Mouse (Mus musculus) heart, postnatal 4 days (tissue): ENCODE results near the gene Mfap1b. TPM values are rescaled to one million over a fixed set of nuclear protein-coding genes. Genes with fewer than 3 reads are reported as not detected.
A peak's percentile ranks its signal among the peaks of the same experiment; 100 is the strongest.
"Not testable (repeated sequence)": the region's sequence is repeated elsewhere in the genome, so short reads cannot be mapped to it uniquely, and the experiment has no call there.

Experiments
- DNase-seq: peaks from one replicate; pipeline ENCODE4 v3.0.0; 2021
- total RNA-seq, 2 experiments: library from RNA; stranded (reverse); gene quantifications; 2 replicates each; pipeline ENCODE4 v1.2.3; 2021

The Mfap1b gene
- total RNA-seq, 2 experiments from 2014 or later: 21.6 to 24.5 TPM

DNA sequence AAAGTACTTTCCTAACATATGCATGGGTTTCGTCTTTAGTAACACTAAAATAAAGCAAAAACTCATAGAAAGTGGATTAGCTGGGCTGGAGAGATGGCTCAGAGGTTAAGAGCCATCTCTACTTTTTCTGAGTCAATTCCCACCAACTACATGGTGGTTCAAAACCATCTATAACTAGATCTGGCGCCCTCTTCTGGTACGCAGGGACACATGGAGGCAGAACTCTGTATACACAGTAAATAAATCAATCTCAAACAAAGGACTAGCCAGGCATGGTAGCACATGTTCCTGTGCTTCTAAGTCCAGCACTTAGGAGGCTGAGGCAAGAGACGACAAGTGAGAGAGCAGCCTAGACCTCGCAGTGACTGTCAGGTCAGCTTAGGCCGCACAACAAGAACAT is 4.9 kb downstream of the Mfap1b start:
- DNase-seq: not testable (repeated sequence)

DNA sequence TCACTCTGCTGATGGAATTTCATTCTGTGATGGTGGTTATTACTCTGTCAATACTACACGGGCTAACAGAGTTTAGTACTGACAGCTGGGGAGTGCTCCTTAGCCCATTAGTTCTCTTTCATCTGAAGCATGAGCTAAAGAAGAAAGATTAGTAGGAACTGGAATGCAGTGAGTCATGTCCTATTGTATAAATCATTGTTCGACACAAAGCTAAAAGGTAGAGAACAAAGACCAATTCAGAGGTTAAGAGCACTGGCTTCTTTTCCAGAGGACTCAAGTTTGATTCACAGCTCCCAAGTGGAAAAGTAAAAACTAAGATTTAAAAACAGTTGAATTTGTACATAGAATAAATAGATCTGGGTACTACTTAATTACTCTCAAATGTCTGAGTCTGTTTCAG is 13.8 kb downstream of the Mfap1b start:
- DNase-seq: no peak

DNA sequence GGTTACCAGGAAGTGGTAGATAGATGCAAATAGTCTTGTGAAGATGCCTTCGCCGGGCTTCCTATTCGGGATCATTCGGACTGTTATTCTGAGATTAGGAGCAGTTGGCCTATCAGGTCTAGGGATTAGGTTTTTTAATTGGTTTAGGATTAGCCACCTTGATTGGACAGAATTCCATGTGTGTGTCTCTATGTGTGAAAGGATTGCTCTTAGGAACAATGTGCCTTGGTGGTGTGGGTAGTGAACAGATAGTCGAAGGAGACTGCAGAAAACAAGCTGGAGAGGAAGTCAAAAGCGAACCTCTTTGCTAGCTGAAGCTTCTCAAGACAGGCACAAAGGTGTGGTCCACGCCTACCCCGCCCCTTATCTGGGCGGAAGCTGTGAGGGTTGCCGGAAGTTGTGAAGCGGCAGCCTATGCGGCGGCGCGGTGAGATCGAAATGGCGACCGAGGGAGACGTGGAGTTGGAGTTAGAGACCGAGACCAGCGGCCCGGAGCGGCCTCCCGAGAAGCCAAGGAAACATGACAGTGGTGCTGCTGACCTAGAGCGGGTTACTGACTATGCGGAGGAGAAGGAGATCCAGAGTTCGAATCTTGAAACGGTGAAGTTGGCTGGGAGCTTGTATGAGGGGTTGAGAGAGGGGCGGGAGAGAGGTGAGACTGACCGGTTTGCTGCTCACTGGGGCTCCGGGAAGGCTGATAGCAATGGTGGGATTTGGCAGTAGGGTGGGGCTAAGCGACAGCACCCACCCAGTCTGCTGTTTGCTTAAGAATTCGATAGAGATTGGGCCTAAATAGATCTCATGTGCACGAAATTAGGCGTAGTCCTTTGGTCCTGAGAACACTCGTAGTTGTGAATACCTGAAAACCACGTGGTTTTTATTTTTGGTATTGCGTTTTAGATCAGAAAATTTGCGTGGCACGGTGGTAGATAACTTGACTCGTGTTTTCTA is 16.9 kb downstream of the Mfap1b start, which contains the start of gene Serinc4:
Gene Serinc4, minus strand, starts transcription at position 90 of the 951 bp plus-strand sequence.
- peak; percentile 85 for DNase-seq

DNA sequence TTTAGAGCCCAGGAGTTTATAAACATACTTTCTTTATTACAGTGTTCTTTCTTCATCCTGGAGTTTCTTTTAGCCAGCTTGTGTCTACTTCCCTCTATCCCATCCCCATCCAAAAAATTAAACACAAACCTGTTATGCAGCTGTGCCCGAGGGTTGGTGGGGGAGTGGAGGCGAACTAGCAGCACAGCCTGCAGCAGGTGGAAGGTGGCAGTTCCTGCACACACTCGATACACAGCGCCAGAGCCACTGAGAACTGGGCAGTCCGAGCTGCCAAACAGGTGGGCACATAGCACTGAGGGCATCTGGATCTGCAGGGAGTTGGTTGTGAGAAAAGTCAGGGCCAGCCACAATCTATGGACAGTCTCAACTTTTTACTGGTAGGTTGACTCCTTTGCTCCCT is 18.3 kb downstream of the Mfap1b start:
- no peak for DNase-seq

DNA sequence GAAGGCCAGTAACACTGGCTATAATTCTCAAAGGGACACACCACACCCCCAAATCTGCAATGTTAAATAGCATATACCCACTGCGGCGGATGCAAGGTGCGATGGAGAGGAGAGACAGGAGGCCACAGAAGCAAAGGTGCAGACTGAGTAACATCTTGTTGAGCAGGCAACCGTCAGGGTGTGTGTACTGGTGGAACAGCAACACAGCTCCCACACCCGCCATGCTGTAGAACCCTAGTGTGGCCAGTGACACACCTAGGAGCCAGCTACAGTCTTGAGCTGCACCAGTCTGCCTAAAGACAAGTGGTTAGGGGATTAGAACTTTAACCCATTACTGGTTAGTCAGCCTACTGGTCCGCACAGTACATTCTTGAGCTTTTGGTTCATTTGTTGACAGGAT is 19.9 kb downstream of the Mfap1b start:
- no peak for DNase-seq

DNA sequence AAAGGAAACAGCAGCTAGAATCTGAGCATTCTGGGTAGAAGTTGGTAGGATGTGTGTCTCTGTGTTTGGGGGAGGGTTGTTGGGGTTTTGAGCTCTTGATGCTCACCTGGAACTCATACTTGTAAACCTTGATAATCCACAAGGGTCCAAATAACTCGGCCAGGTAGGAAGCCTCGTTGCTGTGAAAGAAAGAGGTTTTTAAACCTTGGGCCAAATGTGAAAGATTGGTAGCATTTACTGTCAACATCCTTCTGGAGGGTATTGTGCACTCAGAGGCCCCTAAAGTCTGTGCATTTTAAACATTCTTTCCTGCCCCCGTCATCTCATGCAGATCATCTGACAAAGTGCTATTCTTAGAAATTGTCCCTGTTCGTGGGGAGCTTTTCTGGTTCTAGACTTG is 20.9 kb downstream of the Mfap1b start, which contains the start of gene Hypk:
Gene Hypk, plus strand, starts transcription at position 301 of the 400 bp plus-strand sequence.
- DNase-seq: no peak

DNA sequence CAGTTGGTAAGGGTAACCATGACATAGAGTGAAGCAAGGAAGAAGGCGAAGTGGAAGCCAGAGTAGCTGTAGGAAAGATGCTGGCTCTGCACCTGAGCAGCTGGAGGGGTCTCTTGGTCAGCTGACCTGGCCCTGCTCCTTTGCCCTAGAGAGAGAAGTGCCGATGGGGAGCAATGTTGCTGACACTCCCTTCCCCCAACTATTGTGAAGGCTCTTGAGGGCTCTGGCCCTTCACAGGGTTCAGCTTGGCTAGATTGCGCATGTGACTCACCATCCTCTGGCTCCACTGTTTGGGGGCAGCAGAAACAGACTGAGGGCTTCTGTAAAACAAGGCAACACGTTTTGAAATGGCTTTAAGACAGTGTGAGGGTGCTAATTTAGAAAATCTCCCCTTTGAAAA is 21.5 kb downstream of the Mfap1b start:
- no peak for DNase-seq

DNA sequence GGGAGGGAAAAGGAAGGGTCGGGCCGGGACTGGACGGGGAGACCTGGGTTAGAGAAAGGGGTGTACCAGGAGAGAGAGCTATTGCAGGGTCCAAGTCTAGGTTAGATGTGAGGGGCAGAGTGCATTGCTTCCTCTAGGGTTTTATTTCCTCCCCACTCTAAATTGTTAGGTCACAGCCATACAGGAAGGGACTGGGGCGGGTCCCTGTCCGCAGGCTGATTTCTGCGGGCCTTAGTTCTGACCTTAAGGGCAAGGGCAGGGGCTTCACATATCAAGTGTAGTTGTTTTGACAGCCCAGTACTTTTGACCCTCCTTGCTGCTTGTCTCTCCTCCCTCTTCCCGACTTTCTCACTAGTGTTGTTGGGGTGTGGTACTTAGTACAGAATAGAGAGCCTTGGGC is 23.8 kb downstream of the Mfap1b start:
- peak; percentile 31 for DNase-seq

DNA sequence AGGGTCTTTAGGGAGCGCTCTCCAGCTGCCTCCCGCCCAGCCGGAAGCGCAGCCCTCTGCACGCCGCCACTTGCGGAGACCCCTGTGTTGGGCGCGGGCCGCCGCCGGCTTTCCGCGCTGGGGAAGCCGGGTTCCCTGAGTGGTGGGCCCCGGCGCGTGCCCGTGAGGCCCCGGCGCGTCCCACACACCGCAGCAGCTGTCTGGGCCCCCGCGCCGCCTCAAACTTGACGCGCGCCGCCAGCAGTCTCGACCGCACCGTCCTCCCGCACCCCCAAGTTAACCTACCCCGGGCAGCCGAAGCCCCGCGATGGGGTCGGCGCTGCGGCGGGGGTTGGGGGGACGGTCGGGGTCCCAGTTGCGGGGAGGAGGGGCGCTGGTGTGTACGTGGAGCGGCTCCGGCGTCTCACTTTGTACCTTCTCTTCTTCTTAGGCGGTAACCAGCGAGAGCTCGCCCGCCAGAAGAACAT is 24.3 kb downstream of the Mfap1b start:
- no peak for DNase-seq

DNA sequence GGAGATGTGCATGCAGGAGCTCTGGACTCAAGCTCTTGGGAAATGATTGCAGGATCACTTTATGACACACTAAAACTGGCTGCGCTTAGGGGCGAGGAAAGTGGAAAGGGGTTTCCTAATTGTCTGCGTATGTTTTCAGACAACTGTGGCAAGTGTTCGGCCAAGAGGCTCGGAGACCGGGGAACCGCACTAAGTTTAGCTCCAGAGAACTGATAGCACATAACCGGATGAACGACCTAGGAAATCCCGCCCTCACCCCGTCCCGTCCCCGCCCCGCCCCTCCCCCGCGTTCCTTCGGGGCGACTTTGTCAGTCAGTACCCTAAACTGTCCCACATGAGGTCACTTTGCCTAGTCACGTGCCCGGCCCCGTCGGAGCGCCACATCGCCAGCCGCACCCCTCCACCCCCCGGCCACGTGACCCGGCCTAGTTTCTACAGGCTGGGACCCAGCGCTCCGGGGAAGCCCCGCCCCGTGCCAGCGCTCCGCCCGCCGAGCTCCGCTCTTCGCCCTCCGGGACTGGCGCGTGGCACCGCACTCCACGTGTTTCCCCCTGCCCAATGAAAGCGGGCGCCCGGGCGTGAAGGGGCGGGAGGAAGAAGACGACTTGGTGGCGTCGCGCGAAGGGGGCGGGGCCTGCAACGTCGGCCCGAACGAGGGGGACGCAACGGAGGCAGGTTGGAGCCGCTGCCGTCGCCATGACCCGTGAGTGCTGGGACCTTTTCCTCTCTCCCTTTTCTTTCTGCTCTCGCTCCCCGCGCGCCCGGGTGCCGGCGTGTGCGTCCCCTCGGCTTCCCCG is 24.9 kb downstream of the Mfap1b start, which contains the start of gene Serf2:
Gene Serf2, plus strand, starts transcription at position 457 of the 797 bp plus-strand sequence.
- peak; percentile 100 for DNase-seq

DNA sequence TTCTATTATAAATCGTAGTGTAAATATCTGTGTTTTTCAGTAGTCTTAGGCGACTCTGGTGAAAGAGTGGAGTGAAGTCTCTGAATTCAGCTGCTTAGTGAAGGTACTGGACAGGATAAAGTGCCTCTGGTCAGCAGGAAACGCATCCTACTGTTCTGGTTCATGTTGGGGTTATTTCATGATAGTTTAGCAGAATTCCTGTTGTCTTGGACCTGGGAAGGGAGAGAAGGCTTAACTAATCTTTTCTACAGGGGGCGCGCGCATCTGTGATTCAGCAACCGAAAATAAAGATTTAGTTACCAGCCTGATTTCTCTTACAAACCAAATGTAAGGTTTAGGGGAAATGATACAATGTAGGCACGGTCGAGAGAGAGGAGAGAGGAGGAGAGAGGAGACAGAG is 25.7 kb downstream of the Mfap1b start:
- peak; percentile 57 for DNase-seq

DNA sequence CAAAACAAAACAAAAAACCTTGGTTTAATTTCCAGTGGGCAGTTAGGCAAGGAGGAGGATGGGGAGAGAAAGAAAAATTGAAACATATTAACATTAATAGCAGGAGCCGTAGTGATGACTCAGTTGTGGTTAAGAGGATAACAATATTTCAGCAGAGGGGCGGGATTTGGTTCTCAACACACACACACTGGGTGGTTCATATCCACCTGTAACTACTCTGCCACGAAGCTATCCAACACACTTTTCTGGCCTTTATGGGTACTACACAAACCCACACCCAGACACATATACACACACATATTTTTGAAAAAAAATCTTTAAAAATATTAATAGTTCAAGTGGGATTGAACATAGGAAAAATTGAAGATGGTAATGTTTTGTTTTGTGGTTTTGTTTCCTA is 26.9 kb downstream of the Mfap1b start:
- no peak for DNase-seq

DNA sequence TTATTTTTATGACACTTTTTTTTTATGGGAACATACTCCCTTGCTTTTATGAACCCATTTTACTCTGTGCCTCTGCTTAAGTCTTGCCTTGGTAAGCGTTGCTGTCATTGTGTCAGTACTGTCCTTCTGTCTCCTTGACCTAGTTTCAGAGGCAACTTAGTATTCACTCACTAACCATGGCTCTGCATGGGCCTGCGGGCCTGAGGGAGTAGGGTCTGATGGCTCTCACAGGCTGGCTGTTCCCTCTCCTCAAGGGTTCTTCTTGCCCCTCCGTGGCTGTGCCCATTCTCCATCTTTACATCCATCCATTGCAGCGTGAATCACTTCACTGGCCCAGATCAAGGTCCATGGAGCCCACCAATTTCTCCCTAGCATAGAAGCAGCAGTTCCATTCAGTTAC is 27.4 kb downstream of the Mfap1b start:
- no peak for DNase-seq

DNA sequence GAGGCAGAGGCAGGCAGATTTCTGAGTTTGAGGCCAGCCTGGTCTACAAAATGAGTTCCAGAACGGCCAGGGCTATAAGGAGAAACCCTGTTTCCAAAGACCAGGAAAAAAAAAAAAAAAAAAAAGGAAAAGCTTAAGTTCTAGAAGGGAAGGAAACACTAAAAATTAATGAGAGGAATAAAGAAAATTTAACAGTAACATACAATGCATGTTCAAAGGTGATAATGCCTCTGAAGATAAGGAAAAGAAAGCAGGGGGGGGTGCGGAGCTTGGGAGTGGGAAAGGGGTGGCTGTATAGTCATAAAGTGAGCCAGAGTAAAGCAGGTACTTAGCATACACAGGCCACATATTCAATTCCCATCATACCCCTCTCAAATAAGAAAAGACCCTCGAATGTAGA is 28.8 kb downstream of the Mfap1b start:
- no peak for DNase-seq

DNA sequence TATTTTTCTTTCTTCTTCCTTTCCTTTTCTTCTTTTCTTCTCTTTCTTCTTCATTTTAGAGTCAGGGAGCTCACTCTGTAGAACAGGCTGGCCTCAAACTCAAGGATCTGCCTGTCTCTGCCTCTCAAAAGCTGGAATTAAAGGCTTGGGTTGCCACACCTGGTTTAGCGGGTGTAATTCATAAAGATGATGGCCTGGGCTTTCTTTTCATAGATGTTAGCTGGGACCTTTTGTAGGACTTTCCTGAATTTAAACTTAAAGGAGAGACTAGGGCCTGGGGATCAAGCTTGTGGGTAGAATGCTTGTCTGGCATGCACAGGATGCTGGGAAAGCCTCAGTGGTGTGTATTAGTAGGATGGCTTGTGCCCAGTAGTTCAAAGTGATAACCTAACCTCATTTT is 29.7 kb downstream of the Mfap1b start, which contains the start of gene Ell3:
Gene Ell3, minus strand, starts transcription at position 101 of the 400 bp plus-strand sequence.
- DNase-seq: no peak

DNA sequence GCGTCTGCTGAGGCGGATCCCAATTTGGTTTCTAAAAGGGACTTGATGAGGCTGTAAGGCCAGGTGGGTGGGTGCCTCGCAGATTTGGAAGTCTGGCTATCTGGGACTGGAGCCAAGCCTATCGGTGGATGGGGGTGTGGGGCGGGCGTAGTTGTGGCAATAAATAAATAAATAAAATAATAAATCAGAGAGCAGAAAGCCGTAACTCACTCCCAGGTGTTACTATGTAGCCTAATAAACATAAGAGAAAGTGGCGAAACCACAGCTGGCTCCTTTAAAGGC is 30.9 kb downstream of the Mfap1b start:
- DNase-seq: no peak

DNA sequence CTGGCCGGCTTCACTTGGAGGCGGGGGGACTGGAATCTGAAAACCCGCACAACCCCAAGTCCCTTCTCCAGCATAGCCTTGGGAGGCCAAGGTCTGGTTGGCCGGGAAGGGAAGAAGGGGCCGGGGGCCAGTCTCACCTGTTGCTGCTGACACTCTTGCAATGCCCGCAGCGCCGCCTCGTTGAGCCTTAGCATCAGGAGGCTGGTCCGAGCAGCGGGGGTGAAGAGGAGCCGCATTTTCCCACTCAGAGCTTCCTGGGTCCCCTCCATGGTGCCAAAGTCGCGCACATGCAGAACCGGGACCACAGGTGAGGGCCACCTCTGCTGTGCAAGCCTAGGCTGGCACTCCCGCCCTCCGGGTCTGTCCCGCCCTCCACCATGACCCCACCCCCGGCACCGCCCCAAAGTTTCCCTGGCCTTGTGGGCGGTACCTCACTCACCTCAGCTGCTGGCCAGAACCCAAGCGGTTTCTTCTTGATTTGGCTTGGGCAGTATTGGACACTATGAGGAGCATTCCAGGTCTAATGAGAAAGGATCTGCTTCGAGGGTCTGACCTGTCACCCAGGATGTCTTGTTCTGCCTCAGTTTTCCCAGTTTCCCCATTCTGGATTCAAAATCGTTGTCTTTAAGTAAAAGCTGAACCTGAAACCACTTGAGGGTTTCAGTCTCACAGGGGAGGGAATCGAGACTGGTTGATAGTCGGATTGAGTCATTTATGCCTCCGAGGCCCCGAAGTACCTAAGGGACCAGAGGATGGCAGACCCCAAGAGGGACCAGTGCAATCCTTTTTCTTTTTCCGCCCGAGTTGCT is 31.4 kb downstream of the Mfap1b start:
- DNase-seq: peak; percentile 74

DNA sequence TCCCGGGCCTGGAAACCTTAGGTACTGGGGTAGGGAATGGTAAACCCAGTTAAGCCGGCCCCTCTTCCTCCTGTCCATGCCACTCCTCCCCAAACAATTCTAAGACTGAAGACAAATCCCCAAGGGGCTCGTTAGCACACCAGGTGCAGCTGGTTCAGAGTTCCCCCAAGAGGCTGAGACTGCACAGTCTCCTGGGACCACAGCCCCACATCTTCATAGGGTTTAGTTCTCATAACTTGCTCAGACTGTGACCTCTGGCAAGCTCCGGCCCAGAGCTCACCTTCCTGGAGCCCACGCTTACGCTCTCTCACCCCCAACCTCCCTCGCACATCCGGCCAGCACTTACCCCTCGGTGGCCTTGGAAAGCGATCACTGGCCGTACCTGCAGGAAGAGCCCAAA is 32.1 kb downstream of the Mfap1b start:
- DNase-seq: no peak

DNA sequence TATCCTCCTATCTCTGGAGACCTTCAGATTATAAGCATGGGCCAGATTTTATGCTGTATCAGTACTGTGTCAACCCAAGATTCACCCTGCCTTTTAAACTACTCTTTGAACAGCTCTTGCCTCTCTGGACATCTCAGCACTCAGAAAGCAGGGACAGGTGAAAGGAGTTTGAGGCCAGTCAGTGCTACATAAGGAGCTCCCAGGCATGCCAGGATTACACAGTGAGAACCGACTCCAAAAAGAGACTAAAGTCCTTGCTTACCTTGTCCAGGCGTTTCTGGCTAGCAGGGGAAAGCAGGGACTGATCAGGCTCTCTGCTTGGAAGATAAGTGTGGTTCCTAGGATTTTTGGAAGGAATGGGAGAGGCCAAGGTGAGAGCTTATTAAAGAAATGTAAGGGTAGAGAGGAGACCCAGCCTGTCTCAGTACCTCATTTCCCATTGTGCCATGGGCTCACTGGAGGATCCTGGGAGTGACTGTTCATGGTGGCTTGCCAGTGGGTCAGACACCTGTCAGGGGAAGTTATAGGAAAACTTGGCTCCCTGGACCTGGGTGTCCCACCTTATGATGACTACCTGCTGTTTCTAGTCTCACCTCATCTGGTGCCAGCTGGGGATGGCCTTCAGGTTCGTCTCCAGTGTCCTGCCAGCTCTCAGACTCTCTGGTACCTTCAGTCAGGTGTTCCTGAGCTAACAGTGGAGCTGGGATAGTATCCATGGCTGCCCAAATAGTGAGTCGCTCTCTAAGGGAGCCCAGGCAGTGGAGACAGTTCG is 32.8 kb downstream of the Mfap1b start:
- no peak for DNase-seq

DNA sequence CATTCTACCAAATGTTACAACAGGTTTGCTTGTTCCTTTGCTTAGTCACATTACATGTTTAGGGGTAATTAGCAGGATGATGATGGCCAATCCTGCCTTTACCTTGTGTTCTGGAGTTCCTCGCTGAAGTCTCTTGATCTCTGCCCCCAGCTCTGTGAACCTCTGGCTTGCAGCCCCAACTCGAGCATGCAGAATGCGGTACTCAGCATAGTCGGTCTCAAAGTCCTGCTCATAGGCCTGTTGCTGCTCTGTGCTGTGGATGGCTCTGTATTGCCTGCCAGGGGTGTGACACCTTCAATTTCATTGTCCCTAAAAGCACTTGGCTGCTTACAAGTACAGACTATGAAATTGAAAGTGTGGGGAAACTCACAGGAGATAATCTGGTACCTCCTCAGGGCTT is 34.1 kb downstream of the Mfap1b start:
- no peak for DNase-seq

DNA sequence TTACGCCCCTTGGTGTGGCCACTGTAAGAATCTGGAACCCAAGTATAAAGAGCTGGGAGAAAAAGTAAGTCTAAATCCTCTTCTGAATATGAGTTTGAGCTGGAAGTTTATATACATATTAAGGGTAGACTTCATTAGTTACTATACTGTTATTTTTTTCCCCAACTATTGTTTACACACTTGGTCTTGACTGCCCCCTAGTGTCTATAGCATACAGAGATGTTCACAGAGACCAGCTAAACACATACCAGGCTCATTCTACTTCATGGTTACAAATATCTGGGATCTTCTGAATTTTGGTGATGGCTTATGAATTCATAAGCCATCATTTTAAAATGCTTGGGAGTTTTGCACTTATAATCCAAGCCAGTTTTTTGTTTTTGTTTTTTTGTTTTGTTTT is 39.0 kb downstream of the Mfap1b start:
- DNase-seq: no peak

DNA sequence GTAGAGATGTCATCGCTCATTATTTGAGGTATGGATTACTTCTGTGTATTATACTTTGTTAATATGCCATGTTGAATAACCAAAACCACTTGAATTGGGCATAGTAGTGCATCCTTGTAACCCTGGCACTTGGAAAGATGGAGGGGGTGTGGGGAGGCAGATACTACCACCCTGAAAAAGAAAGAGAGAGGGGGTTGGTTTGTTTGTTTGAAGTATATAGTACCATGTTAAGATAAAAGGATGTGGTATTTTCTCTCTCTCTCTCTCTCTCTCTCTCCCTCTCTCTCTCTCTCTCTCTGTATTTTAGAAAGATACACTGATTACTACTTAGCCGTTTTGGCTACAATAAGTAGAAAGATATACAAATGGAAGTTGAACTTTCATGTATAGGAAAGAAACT is 48.0 kb downstream of the Mfap1b start:
- DNase-seq: no peak
